Mouse (Mus musculus) gastrocnemius, postnatal 14 days (tissue): Measurements from ENCODE around the gene Spata45. TPM values are rescaled to one million over a fixed set of nuclear protein-coding genes. Genes with fewer than 3 reads are reported as not detected.

Experiments
- DNase-seq: peaks from one replicate; pipeline ENCODE4 v3.0.0; 2021; ENCODE audit warnings: mixed read lengths
- intact Hi-C: fragments of 180-260 bp; cut with DNase I; formaldehyde crosslinking; loops from one replicate; pipeline ENCODE4 v1.15.1; 2025; ENCODE audit warnings: low total_unique reads
- total RNA-seq, 2 experiments: library from RNA; stranded (reverse); gene quantifications; 2 replicates each; pipeline ENCODE4 v1.2.3; 2021

The Spata45 gene
- total RNA-seq, 2 experiments from 2014 or later = not detected

- DNase-seq = peak; percentile 34
- intact Hi-C loops = loop anchor here (10.0 kb wide), 1 partner anchor 238 kb away; no protein-coding TSS in a partner anchor
These were observed 36.6 kb downstream of the Spata45 start for GRCm38 (mm10) chr1:191073001-191073400.

DNA sequence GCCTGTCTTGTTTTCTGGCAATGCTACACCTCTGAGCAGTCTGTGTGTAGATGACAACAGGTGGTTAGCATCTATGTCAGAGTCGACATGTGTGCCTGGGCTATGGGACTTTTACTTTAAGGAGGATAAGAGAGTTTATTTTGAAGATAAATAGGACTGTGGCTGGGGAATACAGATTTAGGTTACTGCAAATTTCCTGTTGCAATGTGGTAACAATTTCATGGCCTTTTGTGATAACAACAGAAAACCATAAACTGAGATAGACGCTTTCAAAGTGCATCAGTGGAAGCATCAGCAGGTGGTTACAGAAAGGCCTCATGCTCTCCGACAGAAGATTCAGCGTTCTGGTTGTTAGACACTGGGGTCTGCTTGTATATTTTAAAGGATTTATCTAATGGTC lies 37.0 kb downstream of the Spata45 start:
- intact Hi-C loops = loop anchor here (10.0 kb wide), 1 partner anchor 239 kb away; no protein-coding TSS in a partner anchor
- DNase-seq = no peak

GRCm38 (mm10) chr1:191075199-191075883 lies 38.9 kb downstream of the Spata45 start:
- peak; percentile 56 for DNase-seq
- intact Hi-C loops = loop anchor here (2.0 to 10.0 kb wide), 2 partner anchors 131 to 241 kb away; no protein-coding TSS in a partner anchor

- intact Hi-C loops = loop anchor here (10.0 kb wide), 1 partner anchor 202 kb away; no protein-coding TSS in a partner anchor
These were observed 46.8 kb downstream of the Spata45 start for GRCm38 (mm10) chr1:191083230-191083629.

GRCm38 (mm10) chr1:191084951-191085559 lies 48.6 kb downstream of the Spata45 start:
- intact Hi-C loops = loop anchor here (10.0 kb wide), 1 partner anchor 200 kb away; no protein-coding TSS in a partner anchor
- no peak for DNase-seq

More at GRCm38 (mm10) chr1:191083230-191083629, 46.8 kb downstream of the Spata45 start:
- no peak for DNase-seq

- intact Hi-C loops = loop anchor here (10.0 kb wide), 1 partner anchor 199 kb away; no protein-coding TSS in a partner anchor
These were observed 49.2 kb downstream of the Spata45 start for GRCm38 (mm10) chr1:191085597-191085996.

DNA sequence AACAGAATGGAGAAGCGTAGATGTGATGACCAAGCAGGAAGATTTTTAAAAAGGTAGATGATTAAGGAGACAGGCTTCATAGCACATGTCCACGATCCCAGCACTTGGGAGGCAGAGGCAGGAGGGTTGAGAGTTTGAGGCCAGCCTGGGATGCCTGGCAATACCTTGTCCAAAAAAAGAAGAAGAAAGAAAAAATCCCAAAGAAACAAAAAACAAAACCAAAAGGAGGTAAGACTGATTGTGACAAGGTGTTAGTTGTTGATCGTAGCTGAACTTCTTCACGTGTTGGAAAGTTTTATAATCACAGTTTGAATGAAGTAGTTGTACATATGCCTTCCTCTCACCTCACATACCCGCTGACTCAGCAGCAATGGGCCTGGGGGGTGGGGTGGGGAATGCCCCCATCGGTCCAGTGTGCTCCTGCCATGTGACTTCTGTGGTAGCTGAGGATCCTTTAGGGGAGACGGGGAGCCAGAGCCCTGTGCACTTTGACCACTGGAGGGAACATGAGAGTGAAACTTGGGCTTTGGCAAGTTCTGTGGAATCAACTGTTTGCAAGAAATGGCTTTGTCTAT lies 50.0 kb downstream of the Spata45 start:
- intact Hi-C loops = loop anchor here (10.0 kb wide), 1 partner anchor 198 kb away; no protein-coding TSS in a partner anchor
- no peak for DNase-seq

More at GRCm38 (mm10) chr1:191085597-191085996, 49.2 kb downstream of the Spata45 start:
- no peak for DNase-seq

DNA sequence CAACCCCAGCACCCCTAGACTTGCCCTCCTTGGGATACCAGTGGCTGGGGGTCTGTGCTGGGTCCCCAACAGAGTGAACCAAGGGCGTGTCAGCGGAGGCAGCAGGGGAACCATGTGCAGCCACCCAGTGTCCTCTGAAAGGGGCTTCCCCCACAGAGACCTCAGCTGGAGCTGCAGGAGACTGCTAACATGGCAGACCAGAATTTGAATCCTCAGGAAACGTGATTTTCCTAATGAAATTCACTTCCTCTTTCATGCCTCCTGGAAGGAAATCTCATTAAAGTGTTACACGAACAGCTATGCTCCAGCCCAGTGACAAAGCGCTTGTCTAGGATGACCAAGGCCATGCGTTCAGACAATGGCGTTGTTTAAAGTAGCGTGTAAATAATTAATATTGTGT lies 50.5 kb downstream of the Spata45 start:
- intact Hi-C loops = loop anchor here (10.0 kb wide), 1 partner anchor 198 kb away; no protein-coding TSS in a partner anchor
- DNase-seq = no peak

DNA sequence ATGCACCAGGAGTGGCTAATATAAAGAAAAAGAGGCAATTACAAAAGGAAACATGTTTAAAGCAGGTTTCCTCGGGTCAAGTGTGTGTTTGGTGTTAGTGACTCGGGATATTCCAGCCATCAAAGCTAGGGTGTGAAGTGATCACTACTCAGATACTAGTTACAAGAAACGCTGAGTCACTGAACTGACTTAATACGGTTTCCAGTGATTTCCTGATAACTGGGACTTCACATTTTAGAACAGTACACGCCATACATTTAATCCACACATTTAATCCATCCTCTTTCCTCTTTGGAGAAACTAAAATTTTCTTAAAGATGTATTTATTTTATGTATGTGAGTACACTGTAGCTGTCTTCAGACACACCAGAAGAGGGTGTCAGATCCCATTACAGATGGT lies 51.5 kb downstream of the Spata45 start:
- intact Hi-C loops = loop anchor here (10.0 kb wide), 1 partner anchor 197 kb away; no protein-coding TSS in a partner anchor
- DNase-seq = no peak

GRCm38 (mm10) chr1:191089355-191089754 lies 52.9 kb downstream of the Spata45 start:
- no peak for DNase-seq
- intact Hi-C loops = loop anchor here (10.0 kb wide), 1 partner anchor 195 kb away; no protein-coding TSS in a partner anchor

DNA sequence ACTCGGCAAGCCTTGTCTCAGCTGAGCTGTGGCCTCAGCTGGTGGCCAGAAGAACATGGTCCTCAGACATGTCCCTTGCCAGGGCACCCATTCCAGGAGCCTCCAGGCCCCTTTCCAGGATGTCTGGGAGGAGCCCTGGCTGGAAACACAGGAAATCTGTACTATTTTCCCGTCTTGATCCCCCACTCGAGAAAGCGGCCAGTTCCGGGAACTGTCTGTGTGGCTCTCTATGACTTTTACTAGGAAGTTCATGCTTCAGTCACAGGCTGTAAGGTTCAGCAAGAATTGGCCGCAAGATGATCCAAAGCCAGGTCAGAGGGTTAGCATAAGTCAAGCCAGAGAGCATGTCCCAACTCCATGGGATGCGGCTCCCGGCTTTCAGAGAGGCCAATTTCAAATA lies 55.6 kb downstream of the Spata45 start:
- no peak for DNase-seq
- intact Hi-C loops = no loop called here

Other genes starting within 250 kb of the Spata45 start
- gene Rps6kc1, start 124.9 kb upstream of the Spata45 start, total RNA-seq = 10 to 100 TPM; 13.3 to 14.8 TPM
- gene Angel2, start 111.5 kb upstream of the Spata45 start, total RNA-seq = 10 to 100 TPM; 21.5 to 22.5 TPM
- 1 to 10 TPM; 2.6 to 5.6 TPM for gene Vash2, start 57.3 kb upstream of the Spata45 start, total RNA-seq
- 10 to 100 TPM in 1 of 2 experiments, 1 to 10 TPM in 1; 9.3 to 14.5 TPM for gene Flvcr1, start 10.5 kb upstream of the Spata45 start, total RNA-seq
- 10 to 100 TPM; 12.2 to 17.0 TPM for gene Tatdn3, start 26.3 kb downstream of the Spata45 start, total RNA-seq
- gene Nsl1, start 26.4 kb downstream of the Spata45 start, total RNA-seq = 1 to 10 TPM in 1 of 2 experiments, under 1 TPM in 1; 0.66 to 1.1 TPM
- under 1 TPM in 1 of 2 experiments, not detected in 1; 0.53 TPM for gene Batf3, start 61.2 kb downstream of the Spata45 start, total RNA-seq
- gene Fam71a, start 128.2 kb downstream of the Spata45 start, total RNA-seq = not detected
- 10 to 100 TPM in 1 of 2 experiments, 1 to 10 TPM in 1; 4.2 to 12.3 TPM for gene Atf3, start 181.4 kb downstream of the Spata45 start, total RNA-seq